Comparison of ENCODE assay signal across 17 mouse cellular contexts in genomic region chr7:107700646-107701045, GRCm38 (mm10). TPM values are rescaled to one million over a fixed set of nuclear protein-coding genes. Genes with fewer than 3 reads are reported as not detected.
"Had no signal": no experiment of that assay in that cellular context is flagged by ENCODE, and none has a peak within 500 bp of the region (broad histone marks: within the 10 kb centered on the region; RNA-seq: fewer than 3 reads in every experiment).

No protein-coding gene starts in this region.

- H3K36me3 ChIP-seq: kidney, embryonic 15.5 days; liver, embryonic 13.5 days; midbrain, embryonic 10.5 days; neural tube, embryonic 12.5 days; neural tube, embryonic 15.5 days had no signal

- H3K9ac ChIP-seq: kidney, embryonic 15.5 days; liver, embryonic 13.5 days; neural tube, embryonic 12.5 days; neural tube, embryonic 15.5 days had no signal

- H3K27me3 ChIP-seq: kidney, embryonic 15.5 days; liver, embryonic 13.5 days had no signal

- H3K9me3 ChIP-seq: kidney, embryonic 15.5 days; liver, embryonic 13.5 days; midbrain, embryonic 10.5 days; neural tube, embryonic 12.5 days; neural tube, embryonic 15.5 days had no signal

- H3K4me1 ChIP-seq: liver, embryonic 13.5 days; midbrain, embryonic 10.5 days; neural tube, embryonic 12.5 days; neural tube, embryonic 15.5 days had no signal

- H3K4me3 ChIP-seq: kidney, embryonic 15.5 days; left cerebral cortex, adult 2 months; liver, embryonic 13.5 days; midbrain, embryonic 10.5 days; neural tube, embryonic 12.5 days; neural tube, embryonic 15.5 days had no signal

- H3K27ac ChIP-seq: kidney, embryonic 15.5 days; left cerebral cortex, adult 2 months; liver, embryonic 13.5 days; midbrain, embryonic 10.5 days; neural tube, embryonic 12.5 days; neural tube, embryonic 15.5 days had no signal

- DNase-seq: kidney, adult 8-10 months; kidney, postnatal 10 days; kidney, postnatal 36 days; layer of hippocampus, postnatal 36 days; liver, embryonic 13.5 days; midbrain, embryonic 14.5 days; right cerebral cortex, adult 18-20 months; right cerebral cortex, postnatal 14 days; spleen, adult 18-20 months; thymus, adult 2 months; thymus, postnatal 14 days; thymus, postnatal 4 days had no signal

- H3K4me2 ChIP-seq: kidney, embryonic 15.5 days; liver, embryonic 13.5 days; neural tube, embryonic 12.5 days; neural tube, embryonic 15.5 days had no signal

RNA-seq across cellular contexts. Expression of gene Cyb5r2, which starts 57.2 kb away (rescaled TPM):
- polyA plus RNA-seq: kidney, embryonic 15.5 days; midbrain, embryonic 14.5 days had no signal
